Comparison of ENCODE assay signal across 10 mouse cellular contexts in the genomic region with DNA sequence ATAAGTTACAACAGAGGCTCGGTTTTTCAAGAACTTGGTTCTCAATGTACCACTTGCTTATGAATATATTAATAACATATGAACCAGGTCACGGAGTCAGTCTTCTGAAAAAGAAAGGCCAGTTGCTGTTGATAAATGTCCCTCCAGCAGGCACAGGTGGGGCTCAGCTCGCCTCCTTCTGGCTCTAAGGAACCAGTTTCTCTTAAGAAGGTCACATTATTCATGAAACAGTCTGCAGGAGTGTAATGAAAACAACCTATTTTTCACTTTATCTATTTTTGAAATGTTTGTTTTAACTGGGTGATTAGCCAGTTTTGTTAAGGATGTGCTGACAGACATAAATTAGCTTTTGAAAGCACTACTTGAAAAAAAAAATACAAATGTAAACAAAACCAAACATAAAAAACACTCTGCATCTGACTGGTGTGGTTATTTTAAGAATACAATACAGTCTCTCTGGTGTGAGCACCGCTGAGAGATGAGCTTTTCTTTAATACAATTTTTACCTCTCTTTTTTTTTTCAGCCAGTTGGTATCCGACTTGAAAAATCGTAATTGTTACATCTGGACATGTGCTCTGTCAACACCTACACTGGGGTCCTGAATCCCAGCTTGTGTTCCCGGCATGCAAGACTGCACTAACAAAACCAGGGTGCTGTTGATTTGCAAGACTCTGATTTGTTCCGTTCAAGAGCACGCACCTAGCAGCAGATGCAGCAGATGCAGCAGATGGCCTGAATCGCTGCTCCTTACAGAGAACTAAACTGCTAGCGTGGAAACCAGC.
DNase-seq lines count a peak whose midpoint lies in the region; ATAC-seq and TF ChIP-seq lines count a peak whose summit lies in the region.
"Had no signal": no experiment of that assay in that cellular context is flagged by ENCODE, and none has a peak within 500 bp of the region (broad histone marks: within the 10 kb centered on the region; RNA-seq: fewer than 3 reads in every experiment).

No protein-coding gene starts in this region.

- no peak overlapping the region for H3K4me3 ChIP-seq in heart, embryonic 14.5 days (ENCODE audit: control insufficient read depth in 1 of 2, insufficient read depth in 1 of 2, low read depth in 1 of 2, low read length in 2 of 2)
- H3K4me3 ChIP-seq in lung, postnatal 0 days (ENCODE audit: low read depth, low read length): no peak overlapping the region
- H3K4me3 ChIP-seq in hindbrain, embryonic 11.5 days (ENCODE audit: low read depth, low read length): no peak overlapping the region
- H3K4me3 ChIP-seq in neural tube, embryonic 12.5 days: no peak overlapping the region
- H3K4me3 ChIP-seq: erythroblast, embryonic 14.5 days had no signal

- H3K36me3 ChIP-seq in heart, embryonic 14.5 days (ENCODE audit: control insufficient read depth, insufficient read depth, low read length): no peaks in the 10 kb centered on the region
- no peaks in the 10 kb centered on the region for H3K36me3 ChIP-seq in lung, postnatal 0 days (ENCODE audit: insufficient read depth, low read length)
- H3K36me3 ChIP-seq in hindbrain, embryonic 11.5 days (ENCODE audit: control insufficient read depth, insufficient read depth, low read length): no peaks in the 10 kb centered on the region
- no peaks in the 10 kb centered on the region for H3K36me3 ChIP-seq in neural tube, embryonic 12.5 days

- no peak for TF ChIP-seq CTCF in lung, postnatal 0 days (IDR thresholded peaks at IDR 0.05)

- TF ChIP-seq EP300 in lung, postnatal 0 days (IDR thresholded peaks at IDR 0.05): no peak

- ATAC-seq in heart, embryonic 14.5 days (ENCODE audit: insufficient number of reproducible peaks, insufficient read depth, low FRiP score, low read depth): no peak
- no peak for ATAC-seq in lung, postnatal 0 days
- no peak for ATAC-seq in hindbrain, embryonic 11.5 days (ENCODE audit: low FRiP score)
- peak; percentile 41; the same call in 1 of the 2 replicates for ATAC-seq in neural tube, embryonic 12.5 days (ENCODE audit: low FRiP score, low read depth)
- ATAC-seq in erythroid progenitor cell, adult 5-6 weeks (replicated peaks; ENCODE audit: low FRiP score, poor library complexity, severe bottlenecking): no peak

- H3K9me3 ChIP-seq in heart, embryonic 14.5 days (ENCODE audit: control insufficient read depth, low read length): no peaks in the 10 kb centered on the region
- no peaks in the 10 kb centered on the region for H3K9me3 ChIP-seq in lung, postnatal 0 days (ENCODE audit: low read length)
- H3K9me3 ChIP-seq in hindbrain, embryonic 11.5 days (ENCODE audit: control insufficient read depth, low read length): no peaks in the 10 kb centered on the region
- H3K9me3 ChIP-seq in neural tube, embryonic 12.5 days: no peaks in the 10 kb centered on the region

- H3K4me2 ChIP-seq in heart, embryonic 14.5 days (ENCODE audit: low read length): 0 out of 2 replicates have a peak overlapping the region, but pooled peaks have one; percentile 13
- 0 out of 2 replicates have a peak overlapping the region, but pooled peaks have one; percentile 14 for H3K4me2 ChIP-seq in lung, postnatal 0 days (replicated peaks; ENCODE audit: low read depth, low read length)
- no peak overlapping the region for H3K4me2 ChIP-seq in hindbrain, embryonic 11.5 days (replicated peaks; ENCODE audit: low read depth, low read length)
- no peak overlapping the region for H3K4me2 ChIP-seq in neural tube, embryonic 12.5 days (replicated peaks)

- 33% methylated on average over 11 of the region's 11 CpGs for WGBS in heart, embryonic 14.5 days
- WGBS in lung, postnatal 0 days: 35% methylated on average over 11 of the region's 11 CpGs
- 45% methylated on average over 11 of the region's 11 CpGs for WGBS in hindbrain, embryonic 11.5 days
- 43% methylated on average over 11 of the region's 11 CpGs for WGBS in neural tube, embryonic 12.5 days

- no peak overlapping the region for H3K9ac ChIP-seq in heart, embryonic 14.5 days (ENCODE audit: low read length)
- no peak overlapping the region for H3K9ac ChIP-seq in lung, postnatal 0 days (replicated peaks; ENCODE audit: low read depth)
- no peak overlapping the region for H3K9ac ChIP-seq in hindbrain, embryonic 11.5 days (ENCODE audit: low read depth, low read length)
- no peak overlapping the region for H3K9ac ChIP-seq in neural tube, embryonic 12.5 days

- DNase-seq in heart, adult 9 months (ENCODE audit: low spot score in 2 of 2): no peak
- DNase-seq in lung, postnatal 0 days (ENCODE audit: low spot score): peak; percentile 20
- DNase-seq in lung, postnatal 25 days (ENCODE audit: low spot score): no peak
- DNase-seq in hindbrain, embryonic 11.5 days (ENCODE audit: low spot score): peak; percentile 25
- no peak for DNase-seq in ovary, postnatal 36 days (ENCODE audit: low spot score)
- DNase-seq: thymus, postnatal 25 days had no signal

- peaks cover 0 to 3% of the 10 kb centered on the region in 2 experiments; a peak in 1 of 4 replicates for H3K4me1 ChIP-seq in heart, embryonic 14.5 days (ENCODE audit: control insufficient read depth in 2 of 2, insufficient read depth in 2 of 2, low read length in 2 of 2)
- H3K4me1 ChIP-seq in lung, postnatal 0 days (ENCODE audit: insufficient read depth, low read depth, low read length): peaks cover 4% of the 10 kb centered on the region; the same call in 1 of the 2 replicates
- H3K4me1 ChIP-seq in hindbrain, embryonic 11.5 days (replicated peaks; ENCODE audit: control insufficient read depth, insufficient read depth, low read length): no peaks in the 10 kb centered on the region
- H3K4me1 ChIP-seq in neural tube, embryonic 12.5 days: 0 out of 2 replicates have a peak, but pooled peaks cover 4% of the 10 kb centered on the region

- no peaks in the 10 kb centered on the region for H3K27me3 ChIP-seq in heart, embryonic 14.5 days (ENCODE audit: control insufficient read depth, insufficient read depth, low read length)
- no peaks in the 10 kb centered on the region for H3K27me3 ChIP-seq in lung, postnatal 0 days (replicated peaks; ENCODE audit: insufficient read depth, low read length)
- H3K27me3 ChIP-seq in hindbrain, embryonic 11.5 days (ENCODE audit: control insufficient read depth, insufficient read depth, low read length): no peaks in the 10 kb centered on the region
- H3K27me3 ChIP-seq in neural tube, embryonic 12.5 days (replicated peaks): no peaks in the 10 kb centered on the region

- H3K27ac ChIP-seq in heart, embryonic 14.5 days (replicated peaks in 1 of 2; ENCODE audit: control insufficient read depth in 1 of 2, insufficient read depth in 1 of 2, low read depth in 2 of 2, low read length in 2 of 2): no peak overlapping the region
- no peak overlapping the region for H3K27ac ChIP-seq in lung, postnatal 0 days (ENCODE audit: low read length)
- no peak overlapping the region for H3K27ac ChIP-seq in hindbrain, embryonic 11.5 days (ENCODE audit: low read depth, low read length)
- no peak overlapping the region for H3K27ac ChIP-seq in neural tube, embryonic 12.5 days

Comparison
In these comparisons a context has a peak if more than half of its experiments do, and no peak if none do; other contexts are left out.
1. DNase-seq: peak in lung, postnatal 0 days (single experiment) and hindbrain, embryonic 11.5 days (single experiment); none in heart, adult 9 months (0 of 2), lung, postnatal 25 days (single experiment) and ovary, postnatal 36 days (single experiment).
2. H3K4me2 ChIP-seq: peak in heart, embryonic 14.5 days (single experiment) and lung, postnatal 0 days (single experiment); none in hindbrain, embryonic 11.5 days (single experiment) and neural tube, embryonic 12.5 days (single experiment).